Mouse (Mus musculus) liver, embryonic 16.5 days (tissue): ENCODE data around the gene Gm49325. TPM values are rescaled to one million over a fixed set of nuclear protein-coding genes. Genes with fewer than 3 reads are reported as not detected.

Experiments
- ATAC-seq: fragments of 200-750 bp; cut with Nextera tagmentation; 2 replicates; pipeline ENCODE4 v1.8.0; 2017; ENCODE audit warnings: low read depth, mild to moderate bottlenecking, moderate number of reproducible peaks, moderate library complexity
- H3K27ac ChIP-seq: fragments of 300-500 bp; sonication (generic); 2 replicates; pipeline ENCODE4 v1.5.1; 2014; ENCODE audit warnings: mild to moderate bottlenecking, low read length
- H3K27me3 ChIP-seq: fragments of 300-500 bp; sonication (generic); 2 replicates; pipeline ENCODE4 v1.6.1; 2014; ENCODE audit warnings: low read depth, low read length, mixed read lengths; ENCODE audit not compliant: control insufficient read depth, insufficient read depth
- H3K36me3 ChIP-seq: fragments of 300-500 bp; sonication (generic); 2 replicates; pipeline ENCODE4 v1.6.1; 2014; ENCODE audit warnings: mild to moderate bottlenecking; ENCODE audit not compliant: control insufficient read depth, insufficient read depth
- H3K4me1 ChIP-seq: fragments of 300-500 bp; sonication (generic); 2 replicates; pipeline ENCODE4 v1.6.1; 2014; ENCODE audit warnings: low read depth, low read length, mixed read lengths; ENCODE audit not compliant: control insufficient read depth
- H3K4me2 ChIP-seq: fragments of 300-500 bp; sonication (generic); 2 replicates; pipeline ENCODE4 v1.6.1; 2014; ENCODE audit warnings: low read depth, low read length, mixed read lengths
- H3K4me3 ChIP-seq: fragments of 300-500 bp; sonication (generic); 2 replicates; pipeline ENCODE4 v1.5.1; 2014; ENCODE audit warnings: low read depth, mild to moderate bottlenecking, low read length
- H3K9ac ChIP-seq: fragments of 300-500 bp; sonication (generic); 2 replicates; pipeline ENCODE4 v1.6.1; 2014; ENCODE audit warnings: low read depth, low read length
- H3K9me3 ChIP-seq: fragments of 300-500 bp; sonication (generic); replicated peaks from 2 replicates; pipeline ENCODE4 v1.6.1; 2016; ENCODE audit warnings: low read length; ENCODE audit not compliant: control insufficient read depth
- WGBS: fragments of 180-500 bp; shearing (Covaris S2); extraction: QIAGEN DNeasy Blood & Tissue Kit; methylation state at CpG from one replicate; pipeline ENCODE4 v1.1.7; 2014; ENCODE audit not compliant: insufficient replicate concordance; 5-methylcytosine and 5-hydroxymethylcytosine counted together
- polyA plus RNA-seq: library from polyadenylated mRNA; unstranded; fragments of >200 nt; fragmentation: Nextera tagmentation; extraction: Ambion mirVana; gene quantifications from 2 replicates; pipeline ENCODE4 v1.2.1, GENCODE M21; 2015

Gene Gm49325
- polyA plus RNA-seq, 1 experiment from 2014 or later = not detected

- no peak for ATAC-seq
Measured at GRCm38 (mm10) chr10:77645571-77645970, 39.6 kb downstream of the Gm49325 start.

GRCm38 (mm10) chr10:77647461-77647860 is 41.5 kb downstream of the Gm49325 start:
- Histone ChIP-seq H3K9ac (no peak overlapping the region), H3K4me1 (no peaks in the 10 kb centered on the region), H3K4me3 (no peak overlapping the region), H3K4me2 (no peak overlapping the region), H3K9me3 (no peaks in the 10 kb centered on the region), H3K27me3 (no peaks in the 10 kb centered on the region), H3K27ac (no peak overlapping the region), H3K36me3 (peaks cover 21% of the 10 kb centered on the region)
- no peak for ATAC-seq
- WGBS = 33% methylated on average over 1 of the region's 1 CpGs

More at GRCm38 (mm10) chr10:77645571-77645970, 39.6 kb downstream of the Gm49325 start:
- Histone ChIP-seq H3K4me1 (no peaks in the 10 kb centered on the region), H3K9me3 (no peaks in the 10 kb centered on the region), H3K36me3 (peaks cover 27% of the 10 kb centered on the region), H3K27me3 (no peaks in the 10 kb centered on the region), H3K4me3 (no peak overlapping the region), H3K4me2 (no peak overlapping the region), H3K27ac (no peak overlapping the region), H3K9ac (no peak overlapping the region)
- 76% methylated on average over 5 of the region's 5 CpGs for WGBS

- no peaks in the 10 kb centered on the region for H3K9me3 ChIP-seq
- H3K4me1 ChIP-seq = no peaks in the 10 kb centered on the region
- WGBS = 73% methylated on average over 8 of the region's 8 CpGs
- no peak overlapping the region for H3K9ac ChIP-seq
- H3K27ac ChIP-seq = no peak overlapping the region
- peaks cover 21% of the 10 kb centered on the region for H3K36me3 ChIP-seq
- no peaks in the 10 kb centered on the region for H3K27me3 ChIP-seq
- ATAC-seq = no peak
- no peak overlapping the region for H3K4me2 ChIP-seq
- no peak overlapping the region for H3K4me3 ChIP-seq
Measured at GRCm38 (mm10) chr10:77647901-77648300, 41.9 kb downstream of the Gm49325 start.

- Histone ChIP-seq H3K4me3 (no peak overlapping the region), H3K36me3 (no peaks in the 10 kb centered on the region), H3K27ac (no peak overlapping the region), H3K9me3 (no peaks in the 10 kb centered on the region), H3K27me3 (no peaks in the 10 kb centered on the region), H3K4me2 (no peak overlapping the region), H3K4me1 (no peaks in the 10 kb centered on the region), H3K9ac (no peak overlapping the region)
- WGBS = 80% methylated on average over 9 of the region's 9 CpGs
- no peak for ATAC-seq
Measured at GRCm38 (mm10) chr10:77652046-77652445, 46.0 kb downstream of the Gm49325 start.

- Histone ChIP-seq H3K36me3 (no peaks in the 10 kb centered on the region), H3K27ac (no peak overlapping the region), H3K4me1 (no peaks in the 10 kb centered on the region), H3K4me3 (no peak overlapping the region), H3K9me3 (no peaks in the 10 kb centered on the region), H3K9ac (no peak overlapping the region), H3K4me2 (no peak overlapping the region), H3K27me3 (no peaks in the 10 kb centered on the region)
- ATAC-seq = no peak
- WGBS = 40% methylated on average over 15 of the region's 15 CpGs
Measured at GRCm38 (mm10) chr10:77658286-77658994, 52.4 kb downstream of the Gm49325 start.

- H3K4me3 ChIP-seq = no peak overlapping the region
- no peak overlapping the region for H3K9ac ChIP-seq
- no peaks in the 10 kb centered on the region for H3K27me3 ChIP-seq
- H3K27ac ChIP-seq = no peak overlapping the region
- no peaks in the 10 kb centered on the region for H3K9me3 ChIP-seq
- H3K4me2 ChIP-seq = no peak overlapping the region
- ATAC-seq = no peak
- H3K4me1 ChIP-seq = no peaks in the 10 kb centered on the region
- H3K36me3 ChIP-seq = no peaks in the 10 kb centered on the region
- 39% methylated on average over 43 of the region's 43 CpGs for WGBS
Measured at GRCm38 (mm10) chr10:77663949-77664665, 58.1 kb downstream of the Gm49325 start.

GRCm38 (mm10) chr10:77666342-77666741 is 60.3 kb downstream of the Gm49325 start:
- no peak overlapping the region for H3K9ac ChIP-seq
- no peaks in the 10 kb centered on the region for H3K36me3 ChIP-seq
- H3K4me1 ChIP-seq = peaks cover 3% of the 10 kb centered on the region; the same call in 1 of the 2 replicates
- no peak overlapping the region for H3K4me2 ChIP-seq
- 64% methylated on average over 8 of the region's 8 CpGs for WGBS
- no peak overlapping the region for H3K4me3 ChIP-seq
- ATAC-seq = no peak
- H3K27me3 ChIP-seq = no peaks in the 10 kb centered on the region
- H3K27ac ChIP-seq = no peak overlapping the region
- no peaks in the 10 kb centered on the region for H3K9me3 ChIP-seq

GRCm38 (mm10) chr10:77667402-77667801 is 61.4 kb downstream of the Gm49325 start:
- Histone ChIP-seq H3K4me2 (no peak overlapping the region), H3K4me3 (no peak overlapping the region), H3K4me1 (peaks cover 3% of the 10 kb centered on the region; the same call in 1 of the 2 replicates), H3K9ac (no peak overlapping the region), H3K36me3 (no peaks in the 10 kb centered on the region), H3K9me3 (no peaks in the 10 kb centered on the region), H3K27me3 (no peaks in the 10 kb centered on the region), H3K27ac (no peak overlapping the region)
- ATAC-seq = no peak
- 57% methylated on average over 4 of the region's 4 CpGs for WGBS

GRCm38 (mm10) chr10:77670710-77671109 is 64.7 kb downstream of the Gm49325 start:
- Histone ChIP-seq H3K9ac (no peak overlapping the region), H3K27ac (no peak overlapping the region), H3K4me3 (no peak overlapping the region), H3K4me2 (no peak overlapping the region), H3K27me3 (peaks cover 2% of the 10 kb centered on the region), H3K4me1 (peaks cover 3% of the 10 kb centered on the region; the same call in 1 of the 2 replicates), H3K9me3 (no peaks in the 10 kb centered on the region), H3K36me3 (no peaks in the 10 kb centered on the region)
- no peak for ATAC-seq
- WGBS = 72% methylated on average over 4 of the region's 4 CpGs
